Mouse (Mus musculus): ENCODE measurements at regions not wholly inside any gene's neighbourhood (a gene's known extent, or its start where the extent isn't known, plus 50 kb on each side); places are given as distances from the start of the nearest gene placed in this dataset.

DNA sequence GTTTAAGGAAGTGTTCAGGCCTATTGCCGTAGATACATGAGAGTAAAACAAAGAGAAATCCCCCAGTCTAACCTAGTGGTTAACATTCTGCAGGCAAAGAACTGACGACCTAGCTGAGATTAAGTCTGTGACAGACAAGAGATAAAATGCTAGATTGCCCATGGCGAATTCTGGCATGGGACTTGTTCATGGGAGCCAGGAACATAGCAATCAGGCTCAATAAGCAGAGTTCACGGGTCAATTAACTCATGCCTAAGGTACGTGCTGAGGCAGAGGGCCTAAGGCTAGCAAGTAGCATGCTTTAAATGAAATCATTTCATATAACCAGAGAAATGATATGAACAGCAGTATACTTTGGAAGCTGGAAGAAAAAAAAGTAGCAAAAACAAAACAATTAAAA lies 1119.2 kb upstream of the Adgrl2 start:
- no peak for DNase-seq

DNA sequence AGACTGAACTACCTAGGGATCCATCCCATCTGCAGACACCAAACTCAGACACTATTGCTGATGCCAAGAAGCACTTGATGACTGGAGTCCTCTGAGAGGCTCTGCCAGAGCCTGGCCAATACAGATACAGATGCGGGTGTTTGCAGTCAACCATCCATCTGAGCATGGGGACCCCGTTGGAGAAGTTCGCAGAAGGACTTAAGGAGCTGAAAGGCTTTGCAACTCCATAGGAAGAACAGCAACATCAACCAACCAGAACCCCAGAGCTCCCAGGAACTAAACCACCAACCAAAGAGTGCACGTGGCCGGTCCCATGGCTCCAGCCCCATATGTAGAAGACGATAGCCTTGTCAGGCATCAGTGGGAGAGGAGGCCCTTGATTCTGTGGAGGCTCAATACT lies 1121.9 kb upstream of the Adgrl2 start:
- no peak for DNase-seq

DNA sequence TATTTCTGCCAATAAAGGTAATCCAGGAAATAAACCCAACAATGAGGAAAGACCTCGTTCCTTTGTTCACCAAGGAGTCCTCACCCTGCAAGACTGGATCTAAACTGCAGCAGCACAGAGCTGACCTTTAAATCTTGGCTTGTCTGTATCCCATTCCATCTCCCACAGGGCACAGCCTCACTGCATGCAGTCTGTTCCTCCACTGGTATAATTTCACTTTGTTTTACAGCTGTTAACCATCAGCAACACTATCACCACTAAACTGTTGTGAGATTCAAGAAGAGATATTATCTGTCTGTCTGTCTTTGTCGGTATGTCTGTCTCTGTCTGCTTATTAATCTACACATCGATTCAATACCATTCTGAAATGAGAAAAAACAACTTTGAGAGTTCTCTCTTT lies 1129.5 kb upstream of the Adgrl2 start:
- DNase-seq, result no peak

DNA sequence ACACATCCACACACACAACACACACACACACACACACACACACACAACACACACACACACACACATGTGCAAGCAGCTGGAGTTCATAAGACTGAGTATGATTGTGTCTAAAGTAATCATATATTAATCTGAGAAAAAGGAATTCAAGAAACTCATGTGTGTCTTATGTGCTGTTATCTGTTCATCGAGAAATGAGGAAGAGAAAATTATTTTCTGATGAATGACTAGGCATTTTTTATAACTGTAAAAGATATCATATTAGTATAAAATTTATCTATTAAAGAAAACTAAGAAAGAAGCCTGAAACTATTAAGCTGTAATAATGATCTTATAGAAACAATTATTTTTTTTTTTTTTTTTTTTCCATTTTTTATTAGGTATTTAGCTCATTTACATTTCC lies 1156.3 kb upstream of the Adgrl2 start:
- no peak for DNase-seq

DNA sequence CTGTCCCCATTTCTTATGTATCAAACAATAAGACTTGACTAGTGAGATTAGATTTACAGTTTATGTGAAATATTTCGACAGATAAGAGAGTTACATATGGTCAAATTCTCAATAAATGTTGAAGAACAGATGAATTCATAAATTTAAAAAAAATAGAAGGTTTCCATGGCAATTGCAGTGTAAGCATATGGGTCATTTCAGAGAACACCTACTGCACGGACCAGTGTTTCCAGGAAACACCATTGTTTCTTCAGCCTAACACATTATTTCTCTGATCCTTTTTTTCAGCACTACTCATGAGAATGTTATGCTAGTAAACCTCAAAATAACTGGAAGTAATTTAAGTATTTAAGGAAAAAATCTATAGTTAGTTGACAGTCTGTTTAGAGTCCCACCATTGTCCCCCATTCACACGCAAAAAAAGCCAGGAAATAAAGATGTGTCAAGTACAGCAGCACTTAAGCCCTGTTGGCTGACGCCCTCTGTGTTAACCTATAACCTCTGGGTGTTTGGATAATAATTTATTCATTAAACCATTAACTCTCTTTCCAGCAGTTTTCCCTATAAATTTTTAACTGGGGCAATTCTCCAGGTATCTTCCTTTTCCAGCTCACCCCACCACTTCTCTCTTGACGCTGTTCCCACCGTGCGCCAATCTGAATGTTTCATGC lies 1160.9 kb upstream of the Adgrl2 start:
- DNase-seq, result no peak

DNA sequence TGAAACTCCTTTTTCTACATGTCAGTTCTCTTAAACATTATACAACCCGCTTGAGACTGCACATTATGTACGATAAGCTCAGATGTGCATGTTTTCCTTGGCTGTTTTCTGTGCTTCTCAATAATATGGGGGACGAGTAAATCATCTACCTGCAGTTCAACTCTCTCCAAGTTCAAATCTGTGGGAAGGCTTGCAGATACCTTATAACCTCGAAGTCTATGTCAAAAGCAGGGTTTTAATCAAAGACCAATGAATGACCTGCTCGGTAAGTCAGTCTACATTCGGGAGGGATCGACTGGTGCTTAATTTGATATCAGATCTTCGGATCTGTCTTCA lies 1161.4 kb upstream of the Adgrl2 start:
- no peak for DNase-seq

DNA sequence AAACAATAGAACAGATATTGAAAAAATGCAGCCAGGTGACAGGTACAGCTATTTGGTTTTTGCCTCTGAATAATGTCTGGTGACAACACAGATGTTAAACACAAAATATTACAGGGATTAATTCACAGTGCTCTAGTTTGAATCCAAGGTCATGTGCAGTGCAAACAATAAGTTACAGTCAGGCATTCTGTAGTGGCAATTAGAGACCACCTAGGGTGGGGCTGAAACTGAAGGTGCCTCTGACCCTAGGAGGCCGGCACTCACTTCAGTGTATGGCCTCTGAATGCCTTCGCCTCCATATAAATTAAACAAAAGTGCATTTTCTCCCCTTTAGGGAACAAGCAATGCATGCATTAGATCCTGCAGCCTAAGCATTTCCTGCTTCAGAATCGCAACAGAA lies 1162.5 kb upstream of the Adgrl2 start:
- no peak for DNase-seq

DNA sequence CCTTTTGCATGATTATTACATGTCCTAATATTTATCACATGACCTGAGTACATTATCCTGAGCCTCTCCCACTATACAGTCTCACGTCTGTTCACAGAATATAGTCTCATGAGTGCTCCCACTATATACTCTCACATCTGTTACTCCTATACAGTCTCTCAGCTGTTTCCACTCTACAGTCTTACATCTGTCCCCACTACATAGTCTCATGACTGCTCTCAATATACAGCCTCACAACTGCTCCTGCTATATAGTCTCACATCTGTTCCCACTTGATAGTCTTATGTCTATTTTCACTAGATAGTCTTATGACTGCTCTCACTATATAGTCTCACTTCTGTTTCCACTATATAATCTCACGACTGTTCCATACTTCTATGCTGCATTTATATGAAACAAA lies 1195.5 kb upstream of the Adgrl2 start:
- DNase-seq, result no peak

DNA sequence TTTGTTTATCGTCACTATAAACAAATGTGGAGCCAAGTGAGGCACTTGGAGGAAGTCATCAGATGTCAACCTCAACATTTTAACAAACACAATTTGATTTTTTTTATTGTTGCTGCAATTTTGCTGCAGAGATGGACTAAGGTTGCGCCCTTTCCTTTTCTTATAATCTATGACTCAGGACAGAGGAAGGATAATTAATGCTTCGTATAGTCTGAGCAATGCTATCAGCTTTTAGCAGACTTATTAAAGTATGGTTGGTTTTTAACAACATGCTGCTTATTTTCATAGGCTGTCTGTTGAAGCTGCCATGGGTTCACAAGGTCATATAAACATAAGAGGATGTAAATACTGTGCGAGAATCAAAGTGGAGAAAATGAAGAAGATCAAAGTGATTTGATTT lies 1202.8 kb upstream of the Adgrl2 start:
- no peak for DNase-seq

DNA sequence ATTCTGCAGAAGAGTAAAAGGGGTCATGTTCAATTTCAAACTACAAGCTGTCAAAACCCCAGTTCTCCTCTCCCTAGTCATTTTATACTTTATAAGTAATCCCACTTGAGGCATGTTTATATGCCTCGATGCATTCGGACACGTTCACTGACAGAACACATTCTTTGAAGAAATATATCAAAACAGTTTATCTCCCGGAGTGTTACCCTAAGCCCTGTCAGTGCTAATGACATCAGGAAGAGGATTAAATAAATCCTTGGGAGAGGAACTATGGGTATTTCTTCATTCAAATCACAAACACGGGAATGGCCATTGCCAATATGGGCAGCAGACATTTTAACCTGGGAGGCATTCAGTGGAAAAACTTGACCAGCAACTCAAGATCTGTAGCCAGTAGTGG lies 1208.1 kb upstream of the Adgrl2 start:
- DNase-seq, result no peak

DNA sequence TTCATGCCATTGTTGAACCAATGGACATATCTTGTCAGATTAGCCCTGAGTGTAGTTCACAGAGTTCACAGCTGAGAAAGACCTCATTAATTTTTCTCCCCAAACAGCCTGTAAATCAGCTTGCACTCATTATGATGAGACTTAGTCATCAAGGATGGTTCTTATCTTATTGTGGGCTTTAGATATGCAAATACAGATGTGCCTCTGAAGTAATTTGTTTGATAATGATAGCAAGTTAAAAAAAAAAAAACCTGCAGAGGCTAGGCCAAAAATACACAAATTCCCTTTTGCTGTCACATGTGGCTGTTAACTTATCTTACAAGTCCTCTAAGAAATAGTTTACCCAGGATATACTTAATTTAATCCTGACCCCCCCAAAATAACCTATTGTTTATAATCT lies 1215.5 kb upstream of the Adgrl2 start:
- no peak for DNase-seq

DNA sequence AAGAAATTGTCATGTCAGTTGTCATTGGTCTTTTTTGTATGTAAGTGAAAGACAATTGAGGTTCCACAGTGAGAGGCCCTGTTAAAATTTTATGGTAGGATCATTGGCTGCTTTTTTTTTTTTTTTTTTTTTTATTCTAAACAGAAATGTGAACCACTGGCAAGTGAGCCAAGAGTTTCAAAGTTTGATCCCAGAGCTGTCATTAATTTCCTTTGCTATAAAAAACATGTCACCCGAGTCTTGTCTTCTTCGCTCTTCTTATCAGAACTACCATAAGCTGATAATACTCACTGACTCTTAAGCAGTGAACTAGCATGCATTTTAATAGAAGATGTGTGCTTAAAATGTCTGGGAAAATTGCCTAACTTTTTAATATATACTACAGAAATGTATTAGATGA lies 1204.4 kb upstream of the Adgrl4 start:
- DNase-seq, result no peak

DNA sequence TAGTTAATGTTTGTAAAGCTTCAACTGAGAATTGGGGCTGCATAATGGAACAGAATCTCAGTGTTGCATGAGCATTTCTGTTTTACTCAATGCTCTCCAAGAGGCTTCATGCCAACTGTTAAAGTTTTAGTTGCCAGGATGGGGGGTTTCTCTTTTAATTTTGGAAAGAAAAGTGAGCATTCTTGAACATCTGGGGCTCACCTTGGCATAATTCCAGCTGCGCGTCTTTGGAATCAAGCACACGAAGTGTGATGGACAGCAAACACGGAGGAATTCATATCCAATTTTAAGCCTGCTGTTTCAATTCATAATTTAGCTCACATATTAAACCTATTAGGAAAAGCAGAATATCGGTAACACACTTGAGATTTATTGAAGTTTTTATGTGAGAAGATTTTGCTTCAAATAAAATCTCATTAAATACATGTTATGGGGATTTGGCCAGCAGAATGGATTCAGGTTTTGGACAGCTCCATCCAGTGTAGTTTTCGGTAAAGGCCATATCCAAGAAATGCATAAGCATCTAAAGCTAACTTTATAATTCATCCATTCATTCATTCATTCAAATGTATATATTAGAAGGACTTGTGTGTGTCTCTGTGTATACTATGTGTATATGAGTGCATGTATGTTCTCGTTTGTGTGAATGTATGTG lies 1200.6 kb upstream of the Adgrl4 start:
- DNase-seq, result no peak

DNA sequence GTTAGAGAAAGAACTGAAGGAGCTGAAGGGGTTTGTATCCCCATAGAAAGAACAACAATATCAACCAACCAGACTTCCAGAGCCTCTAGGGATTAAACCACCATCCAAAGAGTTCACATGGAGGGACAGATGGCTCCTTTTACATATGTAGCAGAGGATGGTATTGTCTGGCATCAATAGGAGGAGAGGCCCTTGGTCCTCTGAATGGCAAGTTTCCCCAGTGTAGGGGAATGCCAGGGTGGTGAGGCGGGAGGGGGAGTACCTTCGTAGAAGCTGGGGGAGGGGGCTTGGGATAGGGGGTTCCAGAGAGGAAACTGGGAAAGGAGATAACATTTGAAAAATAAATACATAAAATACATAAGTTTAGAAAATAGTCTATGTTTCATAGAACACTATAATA lies 1162.6 kb upstream of the Adgrl4 start:
- DNase-seq, result no peak

DNA sequence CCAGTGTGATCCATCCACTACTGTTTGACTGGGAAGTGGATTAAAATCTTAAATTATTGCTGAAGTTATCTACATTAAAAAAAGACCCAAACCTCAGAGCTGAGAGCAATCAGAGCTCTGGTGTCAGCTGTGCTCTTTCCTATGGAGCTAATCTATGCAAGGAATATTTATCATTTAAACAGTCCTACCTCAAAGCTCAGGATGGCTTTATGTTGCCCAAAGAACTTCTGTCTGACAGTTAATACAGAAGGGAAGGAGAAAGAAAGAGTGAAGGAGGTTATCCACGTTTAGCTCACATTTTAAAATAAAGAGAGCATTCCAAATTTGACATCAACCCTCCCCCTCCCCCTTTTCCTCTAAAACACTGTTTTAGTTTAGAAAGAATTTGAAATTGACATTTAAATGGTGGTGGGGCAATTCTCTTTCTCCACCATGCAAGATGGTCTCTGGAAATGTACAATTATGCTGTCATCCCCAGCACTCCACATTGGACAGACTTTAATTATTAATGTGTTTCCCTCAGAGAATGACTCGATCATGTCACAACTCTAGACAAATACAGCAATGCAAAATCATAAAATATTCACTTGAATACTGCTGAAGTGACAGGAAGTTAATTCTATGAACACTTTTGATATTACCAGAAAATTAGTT lies 1141.5 kb upstream of the Adgrl4 start:
- DNase-seq, result no peak

DNA sequence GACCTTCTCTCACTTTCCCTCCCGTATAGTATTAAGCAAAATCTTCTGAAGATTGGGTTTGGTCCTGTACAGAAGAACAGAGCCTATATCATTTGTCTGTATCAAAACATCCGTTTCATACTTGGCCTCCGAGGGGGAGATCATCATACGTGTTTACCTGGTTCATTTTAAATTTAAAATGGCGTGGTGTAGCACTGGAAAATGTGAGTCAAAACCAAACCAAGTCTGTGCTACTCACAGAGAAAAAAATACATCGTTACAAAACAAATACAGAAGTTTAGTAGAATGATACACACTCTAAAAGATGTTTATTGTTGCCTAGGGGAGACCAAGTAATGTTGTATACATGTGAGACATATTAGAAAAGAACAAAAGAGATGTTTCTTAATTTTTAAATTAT lies 1108.9 kb upstream of the Adgrl4 start:
- no peak for DNase-seq

DNA sequence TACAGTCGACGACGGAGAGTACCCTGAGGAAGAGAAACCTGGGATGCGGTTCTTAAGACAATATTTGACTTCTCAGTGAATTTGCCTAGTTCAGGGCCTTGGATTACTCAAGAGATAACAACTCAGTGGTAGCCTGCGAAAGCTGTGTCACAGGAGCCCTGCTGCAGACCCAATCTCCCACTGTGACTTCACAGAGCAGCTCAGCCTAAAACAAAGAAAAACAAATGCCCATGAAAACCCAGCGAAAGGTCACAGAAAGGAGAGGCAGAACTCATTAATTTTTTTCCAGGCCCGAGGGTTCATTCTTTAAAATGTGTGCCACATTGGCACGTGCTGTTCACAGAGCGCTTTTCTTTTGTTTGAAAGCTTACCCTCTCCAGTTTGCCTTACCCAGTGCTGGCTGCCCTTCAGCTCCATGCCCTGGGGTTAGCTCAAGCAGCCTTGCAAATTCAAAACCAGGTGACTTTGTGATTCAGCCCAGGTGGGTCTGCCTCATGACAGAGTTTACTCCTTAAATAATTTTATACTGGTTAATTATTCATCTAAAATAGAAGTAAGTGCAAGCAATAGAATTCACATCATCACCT lies 1085.5 kb upstream of the Adgrl4 start:
- DNase-seq, result no peak

DNA sequence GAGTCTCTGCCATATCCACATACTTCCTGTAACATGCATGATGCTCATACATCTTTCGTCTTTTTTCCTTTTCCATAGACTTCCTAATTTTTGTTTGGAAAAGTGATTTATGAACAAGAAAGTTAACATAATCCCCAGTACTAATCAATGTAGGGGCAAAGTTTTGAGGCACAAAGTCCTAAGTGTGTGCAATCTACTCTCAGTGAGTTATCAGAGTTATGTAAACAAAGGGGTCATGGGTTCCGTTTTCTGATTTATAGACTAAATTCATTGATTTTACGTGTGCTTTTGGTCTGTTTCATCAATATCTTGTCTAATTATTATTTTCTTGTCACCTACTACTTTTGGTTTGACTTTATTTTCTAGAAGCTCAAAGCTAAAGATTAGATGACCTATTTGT lies 1071.9 kb upstream of the Adgrl4 start:
- DNase-seq, result no peak

DNA sequence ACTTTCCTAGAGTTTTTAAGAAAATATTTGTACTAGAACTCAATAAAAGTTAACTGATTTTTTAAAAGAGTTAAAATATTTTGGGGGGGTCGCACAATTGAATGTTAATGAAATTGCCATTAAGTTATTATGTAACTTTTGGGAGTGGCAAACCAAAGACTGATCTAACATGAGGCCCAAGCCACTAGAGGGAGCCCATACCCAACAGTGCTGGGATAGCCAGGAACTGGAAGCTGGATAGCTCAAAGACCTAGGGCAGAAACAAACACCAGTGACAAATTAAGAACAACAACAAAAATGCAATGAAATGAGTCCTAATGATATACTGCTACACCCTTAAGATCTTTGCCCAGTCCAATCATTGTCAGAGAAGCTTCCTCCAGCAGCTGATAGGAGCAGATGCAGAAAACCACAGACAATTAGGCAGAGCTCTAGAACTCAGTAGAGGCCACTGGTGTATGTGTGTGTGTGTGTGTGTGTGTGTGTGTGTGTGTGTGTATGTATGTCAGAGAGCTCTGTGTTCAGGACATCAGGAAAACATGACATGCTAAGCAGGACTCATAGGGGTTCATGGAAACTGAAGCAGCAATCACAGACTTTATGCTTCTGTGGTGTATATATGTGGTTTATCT lies 1052.6 kb upstream of the Adgrl4 start:
- DNase-seq, result peak; percentile 58

DNA sequence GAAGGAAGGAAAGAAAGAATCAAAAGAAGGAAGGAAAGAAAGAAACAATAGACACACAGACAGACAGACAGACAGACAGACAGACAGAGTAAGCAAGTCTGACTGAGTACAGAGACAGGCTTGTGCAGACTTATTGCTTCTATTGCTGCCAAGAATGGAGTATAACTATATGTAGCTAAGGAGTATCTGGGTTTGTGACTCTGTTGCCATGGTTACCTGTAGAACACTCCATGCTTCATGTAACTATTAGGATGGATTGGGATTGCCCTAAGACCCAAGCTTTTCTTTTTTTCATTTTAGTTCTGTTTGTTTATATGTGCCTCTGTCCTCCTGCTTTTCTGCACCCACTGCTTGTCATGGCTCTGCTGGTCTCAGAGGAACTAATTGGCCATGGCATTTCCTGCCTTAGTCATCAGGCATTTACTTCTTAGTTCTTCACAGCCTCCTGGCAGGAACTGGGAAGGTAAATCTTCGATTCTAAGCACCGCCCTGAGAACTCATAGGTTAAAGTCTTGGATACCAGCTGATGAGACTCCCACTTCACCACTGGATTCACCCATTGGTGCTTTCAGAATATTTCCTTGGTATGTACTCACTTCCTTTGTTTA lies 1035.9 kb upstream of the Adgrl4 start:
- DNase-seq, result no peak

DNA sequence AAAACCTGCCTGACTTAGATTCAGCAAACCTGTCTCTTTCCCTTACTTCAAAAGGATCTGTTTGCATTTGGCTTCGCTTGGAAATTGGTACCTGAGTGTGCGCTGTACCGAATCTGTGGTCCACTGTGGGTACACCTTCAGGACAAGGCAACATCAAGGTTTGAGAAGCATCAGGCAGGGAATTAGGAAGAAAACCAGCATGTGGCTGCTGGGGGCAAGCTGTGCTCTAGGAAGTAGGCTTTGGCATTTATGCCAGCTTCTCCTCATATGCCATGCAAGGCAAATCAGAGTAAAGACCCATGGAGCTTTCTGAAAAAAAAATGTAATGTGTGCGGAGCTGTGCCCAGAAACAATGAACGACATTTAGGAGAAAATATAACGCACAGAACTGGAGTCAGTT lies 1031.6 kb upstream of the Adgrl4 start:
- no peak for DNase-seq

DNA sequence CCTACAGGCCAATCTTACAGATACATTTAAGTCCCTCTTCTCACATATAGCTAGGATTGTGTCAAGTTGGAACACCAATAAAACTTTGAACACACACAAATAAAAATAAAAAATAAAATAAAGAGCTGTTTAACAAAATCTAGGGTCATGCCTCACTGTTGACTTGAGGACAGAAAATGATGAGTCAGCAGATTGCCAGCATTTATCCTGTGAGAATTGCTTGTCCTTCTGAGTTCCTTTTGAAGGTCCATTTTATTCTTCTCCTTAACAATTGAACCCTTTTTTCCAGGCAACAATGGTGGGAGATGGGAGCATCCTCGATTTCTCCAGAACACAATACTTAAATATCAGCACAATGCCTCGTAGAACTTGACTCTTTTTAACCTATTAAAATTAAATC lies 1022.4 kb upstream of the Adgrl4 start:
- DNase-seq, result no peak

DNA sequence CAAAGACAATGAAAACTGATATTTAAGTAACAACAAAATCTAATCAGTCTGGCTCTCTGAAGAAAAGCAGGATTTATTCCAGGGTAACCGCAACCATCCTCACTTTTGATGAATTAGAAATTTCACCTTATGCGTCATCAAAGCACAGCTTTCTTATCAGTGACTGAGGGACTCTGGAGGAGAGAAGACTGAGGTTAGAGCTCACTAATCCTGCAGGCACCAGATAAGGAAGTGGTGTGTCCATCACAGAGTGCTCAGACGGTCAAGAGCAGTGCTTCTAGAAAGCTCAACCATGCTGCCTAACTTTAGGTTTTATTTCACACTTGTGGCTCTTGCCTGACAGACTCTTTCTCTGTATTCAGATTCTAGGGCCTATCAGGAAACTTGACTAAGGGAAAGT lies 1021.2 kb upstream of the Adgrl4 start:
- no peak for DNase-seq

Data from lung, postnatal 36 days (tissue).